Mouse (Mus musculus) erythroid progenitor cell, adult 5-6 weeks (primary cell): Measurements from ENCODE around the gene Slain2. TPM values are rescaled to one million over a fixed set of nuclear protein-coding genes. Genes with fewer than 3 reads are reported as not detected.

Experiments used
- ATAC-seq: replicated peaks from 2 replicates; pipeline ENCODE4 v1.8.0; 2016; ENCODE audit warnings: moderate number of reproducible peaks, mild to moderate bottlenecking, moderate TSS enrichment, inconsistent platforms; ENCODE audit not compliant: poor library complexity, low FRiP score, severe bottlenecking
- total RNA-seq, 2 experiments: library from RNA; stranded (forward) in 1 of 2; stranded (reverse) in 1 of 2; fragments of 150-400 nt in 1 of 2; fragments of 186-747, 209-891 nt in 1 of 2; gene quantifications; 2 replicates each; pipeline versions ENCODE4 v1.2.3 to v1.2.4; 2015 to 2017; ENCODE audit warnings: low replicate concordance in 2 of 2

Slain2 gene
- total RNA-seq (2015; ENCODE audit: low replicate concordance) (22.2 and 25.2 TPM in 2 replicates), total RNA-seq (2017; ENCODE audit: low replicate concordance) (3.3 and 11.0 TPM in 2 replicates)

DNA sequence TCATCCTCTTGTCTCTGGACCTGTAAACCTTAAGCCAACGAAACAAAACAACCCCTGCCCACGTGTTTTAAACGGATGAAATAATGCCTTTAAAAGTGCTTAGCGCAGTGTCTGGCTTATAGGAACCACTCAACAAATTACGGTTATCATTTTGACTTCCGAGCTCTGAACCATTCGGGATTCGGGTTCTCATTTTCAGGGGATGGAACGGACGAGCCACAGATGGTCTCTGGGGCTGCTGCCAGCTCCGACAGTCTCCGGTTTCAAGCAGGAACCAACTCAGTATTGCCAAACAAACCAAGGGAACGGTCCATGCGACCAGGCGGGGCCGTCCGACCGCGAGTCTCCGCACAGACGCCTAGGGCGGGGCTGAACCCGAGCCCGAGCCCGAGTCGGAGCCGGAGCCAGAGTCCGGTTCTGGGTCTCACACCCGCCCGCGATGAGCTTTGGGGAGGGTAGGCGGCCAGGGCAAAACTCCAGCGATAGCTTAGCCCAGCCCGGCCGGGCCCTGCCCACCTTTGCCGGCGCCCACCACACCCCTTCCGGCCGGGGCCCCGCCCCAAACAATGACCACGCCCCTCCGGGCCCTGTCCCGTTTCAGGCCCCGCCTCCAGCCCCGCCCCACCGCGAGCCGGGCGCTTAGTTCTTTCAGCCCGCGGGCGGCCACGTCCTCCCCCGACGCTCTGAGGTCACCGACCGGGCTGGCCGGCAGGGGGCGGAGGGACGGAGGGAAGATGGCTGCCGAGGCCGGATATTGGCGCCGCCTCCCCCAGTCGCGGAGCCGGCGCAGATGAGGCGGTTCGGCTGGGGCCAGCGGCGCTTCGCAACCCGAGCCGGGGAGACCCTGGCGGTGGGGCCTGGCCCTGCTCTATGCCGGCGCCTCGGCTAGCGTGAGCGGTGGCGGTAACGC, at the start of gene Slain2:
Gene Slain2 (plus strand): TSS at position 657 of the 910 bp plus-strand sequence.
- peak; percentile 96 for ATAC-seq

DNA sequence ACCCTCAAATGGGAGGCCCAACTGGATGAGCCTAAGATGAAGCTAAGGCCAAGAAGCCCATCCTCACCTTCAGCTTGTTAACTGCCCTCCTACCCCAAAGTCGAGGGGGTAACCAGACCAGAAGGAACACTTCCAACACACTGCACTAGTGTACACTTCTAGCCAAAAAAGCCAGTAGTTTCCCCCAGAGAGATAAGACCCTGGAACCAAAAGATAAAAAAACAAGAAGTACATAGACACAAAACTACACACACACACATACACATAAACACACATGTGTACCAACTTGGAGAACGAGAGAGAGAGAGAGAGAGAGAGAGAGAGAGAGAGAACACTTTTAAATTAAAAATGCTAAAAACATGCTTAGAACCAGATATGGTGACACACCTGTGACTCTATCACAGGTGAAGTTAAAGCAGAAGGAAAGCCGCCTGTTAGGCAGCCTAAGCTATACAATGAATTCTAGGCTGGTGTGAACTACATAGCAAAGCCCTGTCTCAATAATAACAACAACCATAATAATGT, 49.4 kb upstream of the Slain2 start:
- ATAC-seq: no peak

DNA sequence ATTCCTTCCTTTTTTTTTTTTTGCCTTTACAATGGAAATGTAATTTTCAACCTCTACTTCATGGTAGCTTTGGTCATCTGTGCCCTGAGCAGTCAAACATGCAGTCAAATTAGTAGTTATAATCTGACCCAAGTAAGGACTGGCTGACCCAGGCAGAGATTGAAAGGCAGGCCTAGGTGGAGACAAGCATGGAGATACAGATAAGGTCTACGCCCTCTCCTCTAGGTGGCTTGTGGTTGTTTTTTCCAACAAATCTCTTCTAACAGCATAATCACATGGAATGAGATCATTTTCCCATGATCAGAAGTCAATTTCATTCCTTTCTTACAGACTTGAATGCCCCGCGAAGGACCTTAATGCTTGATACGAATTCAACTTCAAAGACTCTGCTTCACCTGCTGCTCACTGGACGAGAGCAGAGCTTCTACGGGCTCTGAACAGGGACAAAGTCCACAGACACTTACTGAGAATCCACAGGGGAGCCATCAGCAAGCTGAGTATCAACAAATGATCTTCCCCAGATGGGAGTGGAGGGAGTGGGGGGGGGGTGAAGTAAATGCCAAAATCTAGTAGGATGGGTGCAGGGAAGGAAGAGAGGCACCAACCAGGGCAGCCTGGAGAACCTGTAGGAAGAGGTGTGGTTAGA, 47.7 kb upstream of the Slain2 start:
- no peak for ATAC-seq

GRCm38 (mm10) chr5:72867036-72867672, 47.0 kb upstream of the Slain2 start:
- no peak for ATAC-seq

GRCm38 (mm10) chr5:72868091-72868875, 45.8 kb upstream of the Slain2 start, which contains the start of gene Tec:
TSS of gene Tec (minus strand) at chr5:72868483.
- peak; percentile 91 for ATAC-seq

DNA sequence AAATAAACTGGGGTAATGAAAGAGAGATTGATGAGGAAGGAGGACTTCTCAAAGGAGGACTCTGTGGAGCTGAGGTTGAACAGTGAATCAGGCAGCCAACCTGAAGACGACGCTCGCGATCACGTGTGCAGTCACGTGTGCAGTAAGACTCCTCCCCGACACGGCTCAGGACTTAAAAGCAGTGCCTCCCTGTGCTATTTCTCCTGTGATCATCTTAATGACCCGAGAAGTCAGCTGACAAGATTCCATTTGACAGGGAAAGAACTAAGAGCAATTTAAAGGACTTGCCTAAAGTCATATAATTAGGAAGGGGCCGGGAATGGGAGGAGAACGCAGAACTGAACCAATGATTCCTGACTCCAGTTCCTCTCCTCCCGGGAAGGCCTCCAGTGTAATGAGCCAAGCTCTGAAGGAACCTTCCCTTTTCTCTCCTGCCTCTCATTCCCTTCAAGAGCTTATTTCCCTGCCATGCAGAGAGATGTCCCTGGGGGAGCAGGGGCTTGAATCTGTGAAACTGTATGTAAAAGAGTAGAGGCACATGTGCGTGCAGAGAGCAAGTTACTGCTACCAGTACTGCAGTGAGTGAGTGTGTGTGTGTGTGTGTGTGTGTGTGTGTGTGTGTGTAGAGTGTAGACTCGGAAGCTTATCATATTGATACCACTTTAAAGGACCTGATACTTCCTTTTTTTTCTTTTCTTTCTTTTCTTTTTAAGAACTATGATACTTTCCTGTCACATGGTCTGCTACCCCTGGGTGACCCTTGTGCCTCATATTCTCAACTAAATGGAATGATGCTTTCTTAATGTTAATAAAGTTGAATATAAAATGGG, 44.1 kb upstream of the Slain2 start:
- no peak for ATAC-seq

GRCm38 (mm10) chr5:72871114-72871513, 43.0 kb upstream of the Slain2 start:
- ATAC-seq: no peak

DNA sequence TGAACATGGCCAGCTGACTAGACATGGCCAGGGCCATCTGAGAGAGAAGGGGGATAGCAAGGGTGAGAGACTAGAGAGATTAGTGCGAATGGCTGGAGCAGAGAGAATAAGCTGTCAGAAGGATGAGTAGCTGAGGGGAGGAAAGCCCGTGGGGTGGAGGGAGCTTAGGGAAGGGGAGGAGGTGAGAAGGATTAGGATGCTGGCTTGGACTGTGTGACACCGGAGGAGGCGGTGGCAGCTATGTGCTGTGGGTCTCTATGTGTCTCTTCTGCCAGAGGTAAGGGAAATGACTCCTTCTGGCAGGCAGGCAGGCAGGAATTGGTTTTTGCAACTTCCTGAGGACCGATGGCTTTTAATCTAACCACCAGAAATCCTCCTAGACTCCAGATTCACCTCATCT, 34.4 kb upstream of the Slain2 start:
- no peak for ATAC-seq

GRCm38 (mm10) chr5:72881748-72882411, 32.2 kb upstream of the Slain2 start:
- ATAC-seq: no peak

GRCm38 (mm10) chr5:72882412-72882765, 31.7 kb upstream of the Slain2 start:
- no peak for ATAC-seq

DNA sequence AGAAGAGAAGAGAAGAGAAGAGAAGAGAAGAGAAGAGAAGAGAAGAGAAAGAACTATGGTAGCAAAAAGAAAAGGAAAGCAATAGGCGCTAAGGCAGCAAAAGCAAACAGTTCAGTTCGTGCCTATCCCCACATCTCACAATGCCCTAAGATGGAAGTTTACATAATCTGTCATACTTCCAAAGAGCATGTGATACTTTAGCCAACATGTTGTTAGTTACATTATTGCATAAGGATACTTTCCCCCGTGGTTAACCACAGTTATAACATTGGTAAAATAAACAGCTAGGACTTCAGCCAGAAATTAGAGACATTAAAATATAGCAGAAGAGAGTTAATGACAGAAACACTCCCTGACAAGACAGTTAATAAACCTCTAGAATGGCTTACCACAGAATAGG, 30.4 kb upstream of the Slain2 start:
- ATAC-seq: no peak

DNA sequence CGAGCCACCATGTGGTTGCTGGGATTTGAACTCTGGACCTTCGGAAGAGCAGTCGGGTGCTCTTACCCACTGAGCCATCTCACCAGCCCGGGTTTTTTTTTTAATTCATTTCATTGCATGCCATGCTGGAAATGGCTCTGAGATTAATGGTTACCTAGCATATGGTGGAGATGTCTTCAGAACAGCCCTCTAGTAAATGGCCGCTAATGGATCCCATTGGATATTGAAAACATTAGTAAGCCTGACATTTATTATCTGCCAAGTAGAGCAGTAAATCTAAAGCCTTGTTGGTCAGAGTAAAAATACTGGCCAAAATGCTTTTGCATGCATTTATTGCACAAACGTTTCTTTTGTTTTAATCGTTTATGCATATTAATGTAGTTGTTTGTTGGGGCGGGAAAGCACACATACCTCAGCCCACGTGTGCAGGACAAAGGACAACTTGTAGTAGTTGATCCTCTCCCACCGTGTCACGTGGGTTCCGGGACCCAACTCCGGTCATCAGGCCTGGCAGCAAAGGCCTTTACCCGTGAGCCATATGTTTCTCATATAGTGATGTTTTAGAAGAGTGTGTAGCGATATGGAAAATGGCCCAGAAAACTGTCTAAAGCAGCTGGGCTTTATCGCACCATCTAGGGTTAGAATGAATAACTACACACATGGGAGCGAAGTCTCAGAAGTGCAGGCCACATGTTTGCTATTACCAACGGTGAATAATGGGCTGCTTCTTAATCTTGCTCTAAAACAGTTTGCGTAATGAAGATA, 27.5 kb upstream of the Slain2 start:
- ATAC-seq: no peak

- no peak for ATAC-seq
Observed at GRCm38 (mm10) chr5:72888260-72888659, 25.8 kb upstream of the Slain2 start.

DNA sequence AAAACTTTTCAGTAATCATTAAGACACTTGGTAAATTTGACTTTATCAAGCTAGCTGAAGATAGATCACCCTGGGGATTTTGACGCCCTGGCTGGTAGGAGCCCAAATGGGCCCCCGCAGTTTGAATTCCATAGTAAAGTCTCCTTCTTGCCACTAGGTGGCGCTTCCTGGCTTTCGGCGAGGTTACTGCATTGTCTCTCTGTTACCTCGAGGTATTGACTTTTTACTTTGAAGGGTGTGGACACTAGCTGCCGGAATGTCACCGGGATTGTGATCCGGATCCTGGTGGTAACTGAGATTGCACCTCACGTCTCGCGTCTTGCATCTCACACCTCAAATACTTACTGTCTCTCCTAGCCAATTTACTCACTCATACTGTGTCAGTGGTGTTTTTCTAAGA, 22.6 kb upstream of the Slain2 start:
- no peak for ATAC-seq

DNA sequence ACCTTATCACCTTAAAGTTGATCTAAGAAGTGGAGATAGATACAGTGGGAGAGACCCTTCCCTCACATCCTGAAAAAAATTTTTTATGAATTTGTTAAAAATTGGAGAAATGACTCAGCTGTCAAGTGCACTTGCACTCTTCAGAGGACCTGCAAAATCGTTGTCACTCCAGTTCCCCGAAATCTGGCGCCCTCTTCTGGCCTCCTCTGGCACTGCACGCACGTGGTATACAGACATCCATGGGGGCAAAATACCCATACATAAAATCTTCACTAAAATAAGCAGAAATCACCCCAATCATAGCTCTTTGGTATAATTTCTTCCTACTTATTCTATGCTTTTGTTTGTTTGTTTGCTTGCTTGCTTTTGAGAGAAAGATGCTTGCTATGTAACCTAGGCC, 20.1 kb upstream of the Slain2 start:
- ATAC-seq: no peak

DNA sequence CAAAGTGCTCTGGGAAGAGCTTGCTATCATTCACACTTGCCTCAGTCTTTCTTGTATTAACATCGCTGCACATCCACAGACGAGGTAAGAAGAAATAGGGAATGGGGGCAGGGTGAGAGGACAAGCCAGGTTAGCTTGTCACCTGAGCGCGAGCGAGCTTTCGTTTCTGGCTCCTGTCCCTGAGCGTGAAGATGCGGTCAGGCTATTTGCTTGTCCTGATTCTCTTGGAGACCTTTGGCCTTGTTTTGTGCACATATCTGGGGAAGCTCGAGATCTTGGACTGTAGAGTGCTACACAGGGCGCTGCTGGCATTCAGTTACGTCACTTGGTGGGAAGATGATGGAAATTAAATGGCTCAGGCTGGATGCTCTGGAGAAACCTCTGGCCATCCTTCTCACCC, 18.8 kb upstream of the Slain2 start:
- no peak for ATAC-seq

DNA sequence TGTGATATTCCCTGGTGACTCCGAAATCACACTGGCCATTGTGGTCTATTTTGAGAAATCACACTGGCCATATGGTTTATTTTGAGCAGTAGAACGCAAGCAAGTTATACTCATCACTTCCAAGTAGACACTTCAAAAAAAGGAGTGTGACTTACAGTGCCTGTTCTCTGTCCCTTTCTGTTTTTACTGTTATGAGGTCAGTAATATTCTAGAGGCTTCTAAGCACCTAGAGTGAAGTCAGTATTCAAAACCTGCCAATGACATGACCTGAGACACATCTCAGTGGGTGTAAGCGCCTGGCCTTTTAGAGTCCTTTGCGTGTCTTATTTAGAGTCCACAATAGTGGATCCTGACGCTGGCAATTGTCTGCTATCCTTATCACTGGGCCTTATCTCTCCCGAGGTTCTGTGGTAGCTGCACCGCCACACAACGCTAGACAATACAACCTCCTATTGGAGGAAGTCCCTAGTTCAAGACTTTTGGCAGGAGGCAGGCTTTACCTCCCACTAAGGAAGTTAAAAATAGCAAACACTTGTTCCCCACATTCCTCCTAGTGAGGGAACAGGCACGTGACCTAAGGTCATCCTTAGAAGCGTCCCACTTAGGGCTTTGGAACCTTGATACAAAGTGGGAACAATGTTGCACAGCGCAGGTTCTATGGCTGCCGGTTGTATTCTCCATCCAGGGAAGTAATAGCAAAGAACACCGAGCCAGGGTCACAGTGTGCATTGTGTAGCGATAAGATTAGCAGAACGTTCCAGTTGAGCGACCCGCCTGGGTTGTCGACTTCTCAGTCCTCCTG, 17.4 kb upstream of the Slain2 start:
- ATAC-seq: no peak
